Mouse (Mus musculus): Measurements from ENCODE around the gene Tbx10.

DNA sequence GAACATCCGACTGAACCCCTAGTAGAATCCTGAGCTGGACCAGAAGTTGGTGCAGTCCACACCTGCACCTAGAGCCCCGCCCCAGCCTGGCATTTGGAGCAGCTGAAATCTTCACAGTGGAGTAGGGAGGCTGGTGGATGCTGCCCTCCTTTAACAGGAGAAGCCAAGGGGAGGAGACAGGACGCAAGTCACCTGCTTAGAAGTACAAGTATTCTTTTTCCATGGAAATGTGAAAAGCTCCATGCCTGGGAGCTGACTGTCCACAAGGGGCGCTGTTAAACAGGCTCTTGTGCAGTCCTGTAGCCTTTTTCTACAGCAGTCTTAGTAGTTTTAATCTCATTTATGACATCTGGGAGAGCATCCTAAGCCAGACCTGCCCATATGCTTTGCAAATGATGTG lies 3.8 kb upstream of the Tbx10 start:
- TF ChIP-seq CTCF (IDR thresholded peaks at IDR 0.05; ENCODE audit: extremely low read depth, insufficient read depth, low read length), result no peak
- TF ChIP-seq POLR2A (IDR thresholded peaks at IDR 0.05; ENCODE audit: extremely low read depth, insufficient read depth, low read length), result no peak
